Mouse (Mus musculus): Measurements from ENCODE around the gene Dock6. TPM values are rescaled to one million over a fixed set of nuclear protein-coding genes. Genes with fewer than 3 reads are reported as not detected.
"Not testable (repeated sequence)": the region's sequence is repeated elsewhere in the genome, so short reads cannot be mapped to it uniquely, and the experiment has no call there.

Gene Dock6
- polyA plus RNA-seq, 1 experiment, result 52.5 TPM

DNA sequence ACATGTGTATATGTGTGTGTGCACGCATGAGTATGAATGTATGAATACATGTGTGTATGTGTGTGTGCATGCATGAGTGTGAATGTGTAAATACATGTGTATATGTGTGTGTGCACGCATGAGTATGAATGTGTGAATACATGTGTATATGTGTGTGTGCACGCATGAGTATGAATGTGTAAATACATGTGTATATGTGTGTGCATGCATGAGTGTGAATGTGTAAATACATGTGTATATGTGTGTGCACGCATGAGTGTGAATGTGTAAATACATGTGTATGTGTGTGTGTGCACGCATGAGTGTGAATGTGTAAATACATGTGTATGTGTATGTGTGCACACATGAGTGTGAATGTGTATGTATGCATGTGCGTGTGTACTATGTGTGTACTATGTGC, 58.9 kb downstream of the Dock6 start:
- DNase-seq (ENCODE audit: low read depth, low spot score), result not testable (repeated sequence)
- 96% methylated on average over 6 of the region's 6 CpGs for WGBS

DNA sequence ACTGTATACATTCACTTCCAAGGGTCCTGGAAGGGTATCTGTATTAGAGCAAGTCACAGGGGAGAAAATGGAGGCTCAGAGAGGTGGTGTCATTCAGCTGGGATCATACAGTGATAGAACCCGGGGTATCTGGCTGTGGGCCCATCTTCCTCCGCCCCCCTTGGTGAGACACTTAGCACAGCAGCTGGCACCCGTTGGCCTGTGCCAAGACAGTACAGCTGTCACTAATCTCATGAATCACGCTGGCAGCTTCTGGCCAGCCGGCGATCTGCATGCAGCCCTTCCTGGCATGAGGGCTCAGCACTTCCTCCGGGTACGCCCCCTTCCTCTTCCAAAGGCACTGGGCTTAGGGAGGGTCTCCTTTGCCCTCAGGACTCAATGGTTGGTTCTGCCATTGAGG, 59.8 kb downstream of the Dock6 start:
- no peak for DNase-seq (ENCODE audit: low read depth, low spot score)
- 18% methylated on average over 8 of the region's 8 CpGs for WGBS

DNA sequence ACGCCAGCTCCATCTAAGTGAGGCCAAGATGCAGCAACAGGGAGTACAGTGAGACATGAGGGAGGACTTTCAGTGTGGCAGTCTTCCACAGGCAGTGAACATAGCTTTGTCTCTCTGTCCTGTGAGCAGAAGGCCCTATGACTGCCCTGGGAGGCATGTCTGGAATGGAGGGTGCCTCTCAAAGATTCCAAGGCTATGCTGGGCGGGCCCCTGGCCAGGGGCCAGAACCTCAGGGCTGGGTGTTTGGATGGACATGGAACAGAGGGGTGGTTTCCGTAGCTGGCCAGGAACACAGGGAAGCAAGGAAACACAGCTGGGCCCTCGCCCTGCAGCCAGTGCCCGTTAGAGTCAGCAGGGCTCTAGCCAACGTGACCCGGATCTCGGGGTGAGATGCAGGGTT, 60.6 kb downstream of the Dock6 start:
- no peak for DNase-seq (ENCODE audit: low read depth, low spot score)

DNA sequence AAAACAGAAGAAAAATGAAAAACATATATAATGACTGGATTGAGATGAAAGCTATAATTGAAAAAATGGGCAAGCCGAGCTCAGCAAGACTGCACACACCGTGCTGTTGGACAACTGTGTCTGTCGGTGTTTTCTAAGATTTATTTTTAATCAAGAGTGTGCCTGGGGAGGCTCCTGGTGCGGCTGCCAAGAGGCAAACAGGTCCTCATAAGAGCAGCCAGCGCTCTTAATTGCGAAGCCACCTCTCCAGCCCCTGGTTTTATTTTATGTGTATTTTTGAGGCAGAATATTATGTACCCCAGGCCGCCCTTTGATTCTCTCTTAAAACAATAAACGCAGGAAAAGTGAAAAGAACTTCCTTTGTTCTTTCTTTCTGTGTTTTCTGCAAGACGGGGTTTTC, 64.2 kb downstream of the Dock6 start:
- WGBS, result 75% methylated on average over 9 of the region's 9 CpGs

More for the DNA sequence above, 60.6 kb downstream of the Dock6 start:
- WGBS, result 18% methylated on average over 8 of the region's 8 CpGs

DNA sequence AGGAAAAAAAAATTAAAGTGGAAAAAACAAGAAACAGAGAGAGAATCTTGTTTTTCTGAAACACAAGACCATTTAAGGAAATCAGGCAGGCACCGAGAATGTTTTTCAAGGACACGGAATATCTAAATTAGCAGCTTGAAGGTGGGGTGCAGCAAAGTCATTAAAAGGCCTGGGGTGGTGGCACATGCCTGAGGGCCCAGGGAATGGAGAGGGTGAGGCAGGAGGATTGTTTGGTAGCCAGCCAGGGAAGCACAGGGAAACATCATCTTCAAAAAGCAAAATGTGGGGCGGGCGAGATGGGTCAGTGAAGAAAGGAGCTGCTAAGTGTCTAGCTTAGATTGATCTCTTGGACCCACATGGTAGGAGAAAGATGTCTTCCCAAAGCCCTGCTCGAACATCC, 64.8 kb downstream of the Dock6 start:
- WGBS, result 61% methylated on average over 5 of the region's 5 CpGs
- no peak for DNase-seq (ENCODE audit: low read depth, low spot score)

More for the DNA sequence above, 64.2 kb downstream of the Dock6 start:
- no peak for DNase-seq (ENCODE audit: low read depth, low spot score)

DNA sequence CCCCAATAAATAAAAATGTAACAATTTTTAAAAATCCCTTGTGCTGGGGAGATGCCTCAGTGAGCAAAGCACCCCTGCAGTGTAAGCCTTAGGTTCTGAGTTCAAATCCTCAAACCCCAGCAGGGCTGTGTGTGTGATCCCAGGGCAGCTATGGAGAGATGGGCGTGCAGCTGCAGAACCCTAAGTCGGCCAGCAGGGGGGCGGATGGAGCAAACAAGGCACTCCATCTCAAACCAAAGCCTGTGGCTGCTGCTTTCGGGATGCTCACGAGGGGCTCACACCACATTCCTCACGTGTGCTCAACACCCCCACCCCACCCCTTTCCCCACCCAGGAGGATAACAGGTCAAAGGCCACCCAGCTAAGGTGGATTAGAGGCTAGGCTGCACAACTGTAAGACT, 65.5 kb downstream of the Dock6 start:
- no peak for DNase-seq (ENCODE audit: low read depth, low spot score)
- 9% methylated on average over 6 of the region's 6 CpGs for WGBS

DNA sequence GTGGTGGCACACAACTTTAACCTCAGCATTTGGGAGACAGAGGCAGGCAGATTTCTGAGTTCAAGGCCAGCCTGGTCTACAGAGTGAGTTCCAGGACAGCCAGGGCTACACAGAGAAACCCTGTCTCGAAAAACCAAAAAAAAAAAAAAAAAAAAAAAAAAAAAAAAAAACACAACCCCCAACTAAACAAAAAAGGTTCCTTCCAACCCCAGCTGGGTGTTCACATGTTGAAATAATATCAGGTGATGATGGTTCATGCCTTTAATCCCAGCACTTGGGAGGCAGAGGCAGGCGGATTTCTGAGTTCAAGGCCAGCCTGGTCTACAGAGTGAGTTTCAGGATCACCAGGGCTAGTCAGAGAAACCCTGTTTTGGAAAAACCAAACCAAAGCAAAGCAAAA, 66.1 kb downstream of the Dock6 start:
- DNase-seq (ENCODE audit: low read depth, low spot score), result not testable (repeated sequence)
- 78% methylated on average over 2 of the region's 2 CpGs for WGBS

DNA sequence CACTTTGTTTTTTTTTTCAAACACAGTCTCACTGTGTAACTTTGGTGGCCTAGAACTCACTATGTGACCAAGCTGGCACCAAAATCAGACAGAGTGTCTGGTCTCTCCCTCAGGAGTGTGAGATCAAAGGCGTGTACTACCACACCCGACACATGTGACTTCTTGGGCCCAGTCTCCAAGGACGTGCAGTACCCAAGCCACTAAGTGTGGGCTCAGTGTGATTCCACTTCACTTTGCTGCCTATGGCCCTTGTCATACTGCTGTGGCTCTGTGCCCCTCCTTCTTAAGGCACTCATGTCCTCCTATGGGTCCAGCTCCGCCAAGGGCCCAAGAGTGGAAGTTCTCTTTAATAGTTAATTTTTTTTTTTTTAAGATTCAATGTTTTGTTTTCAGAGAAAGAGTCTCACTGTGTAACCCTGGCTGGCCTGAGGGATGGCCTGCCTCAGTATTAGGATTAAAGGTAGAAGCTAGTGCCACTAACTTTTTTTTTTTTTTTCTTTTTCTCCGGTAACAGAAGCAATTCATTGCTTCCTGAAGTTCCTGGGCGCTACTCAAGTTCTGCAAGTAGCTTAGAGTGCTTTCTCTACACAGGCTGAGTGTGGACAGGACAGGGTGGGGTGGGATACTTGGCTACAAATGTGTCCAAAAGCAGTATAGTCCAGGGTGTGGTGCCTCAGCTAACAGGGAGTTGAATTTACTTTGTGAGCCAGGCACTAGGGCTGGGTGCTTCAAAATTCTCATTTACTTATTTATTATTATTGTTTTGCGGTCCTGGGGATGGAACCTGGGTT, 67.7 kb downstream of the Dock6 start:
- 27% methylated on average over 7 of the region's 7 CpGs for WGBS
- DNase-seq (ENCODE audit: low read depth, low spot score), result no peak

DNA sequence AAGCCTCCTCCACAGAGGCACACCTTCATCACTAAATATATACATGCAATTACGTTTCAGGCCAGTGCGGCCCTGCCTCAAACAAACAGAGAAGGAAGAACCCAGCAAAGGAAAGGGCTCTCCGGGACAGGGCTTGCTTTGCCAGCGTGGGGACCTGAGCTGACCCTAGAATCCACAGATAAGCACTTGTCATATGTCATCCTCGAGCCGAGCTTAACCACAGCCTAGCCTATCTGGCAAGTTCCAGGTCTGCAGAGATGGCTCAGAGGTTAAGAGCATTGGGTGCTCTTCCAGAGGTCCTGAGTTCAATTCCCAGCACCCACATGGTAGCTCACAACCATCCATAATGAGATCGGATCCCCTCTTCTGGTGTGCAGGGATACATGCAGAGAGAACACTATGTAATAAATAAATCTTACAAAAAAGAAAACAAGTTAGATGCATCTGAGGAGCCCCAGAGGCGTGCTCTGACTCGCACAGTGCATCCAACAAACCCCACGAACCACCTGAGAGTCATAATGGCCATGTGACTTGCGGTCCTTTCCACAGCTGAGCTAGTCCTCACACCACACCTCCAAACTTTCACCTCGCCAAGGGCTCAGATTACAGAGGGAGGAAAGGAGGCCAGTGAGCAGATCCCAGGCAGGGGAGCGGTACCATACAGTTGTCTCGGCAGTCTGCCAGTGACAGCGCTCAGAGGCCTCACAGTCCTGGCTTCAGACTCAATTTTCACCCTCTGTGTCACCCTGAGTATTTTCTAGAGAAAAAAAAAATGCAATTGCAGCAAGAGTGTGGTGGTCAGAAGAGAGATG, 70.6 kb downstream of the Dock6 start:
- WGBS, result 66% methylated on average over 15 of the region's 15 CpGs
- DNase-seq (ENCODE audit: low read depth, low spot score), result no peak

DNA sequence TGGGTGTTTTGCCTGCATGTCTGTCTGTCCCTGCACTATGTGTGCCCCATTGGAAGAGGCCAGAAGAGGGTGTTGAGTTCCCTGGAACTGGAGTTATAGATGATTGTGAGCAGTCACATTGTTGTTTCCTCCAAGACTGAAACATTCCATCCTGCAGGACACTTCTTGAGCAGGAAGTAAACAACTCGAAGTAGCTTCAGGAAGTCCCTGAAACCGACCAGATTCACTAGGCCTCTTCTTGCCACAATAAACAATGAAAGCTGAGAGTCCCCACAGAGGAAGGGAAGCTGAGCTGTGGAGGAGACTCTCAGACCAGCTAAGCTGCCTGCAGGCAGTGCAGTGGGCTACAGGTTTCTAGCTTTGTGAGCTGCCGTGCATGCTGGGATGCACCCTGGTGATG, 74.7 kb downstream of the Dock6 start:
- WGBS, result 88% methylated on average over 3 of the region's 3 CpGs
- no peak for DNase-seq (ENCODE audit: low read depth, low spot score)

DNA sequence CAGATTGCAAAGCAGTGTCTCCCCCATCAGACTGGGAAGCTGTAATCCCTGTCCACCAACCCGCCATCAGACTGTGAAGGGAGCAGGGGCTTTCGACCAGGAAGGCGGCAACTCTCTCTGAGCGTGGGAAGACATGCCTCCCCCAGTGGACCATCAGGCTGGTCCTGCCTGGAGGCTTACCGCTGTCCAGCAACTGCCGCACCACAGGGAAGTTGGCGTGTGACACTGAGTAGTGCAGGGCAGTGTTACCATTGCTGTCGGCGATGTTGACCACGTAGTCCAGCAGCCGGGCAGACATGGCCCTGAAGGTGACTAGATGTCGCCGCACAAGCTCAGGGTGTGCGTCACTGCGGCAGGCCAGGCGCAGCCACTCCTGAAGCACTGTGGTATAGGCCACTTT, 78.1 kb downstream of the Dock6 start:
- no peak for DNase-seq (ENCODE audit: low read depth, low spot score)
- WGBS, result 93% methylated on average over 16 of the region's 16 CpGs

DNA sequence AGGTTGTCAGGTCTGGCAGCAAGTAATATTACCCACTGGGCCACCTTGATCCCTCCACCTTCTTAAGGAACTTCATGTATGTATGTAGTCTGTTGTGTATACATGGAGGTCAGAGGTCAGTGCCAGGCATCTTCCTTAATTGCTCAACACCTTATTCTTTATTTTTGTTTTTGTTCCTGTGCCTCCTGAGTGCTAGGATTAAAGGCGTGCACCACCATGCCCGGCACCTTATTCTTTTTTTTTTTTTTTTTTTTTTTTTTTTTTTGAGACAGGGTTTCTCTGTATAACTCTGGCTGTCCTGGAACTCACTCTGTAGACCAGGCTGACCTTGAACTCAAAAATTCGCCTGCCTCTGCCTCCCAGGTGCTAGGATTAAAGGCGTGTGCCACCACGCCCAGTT, 79.0 kb downstream of the Dock6 start:
- DNase-seq (ENCODE audit: low read depth, low spot score), result not testable (repeated sequence)
- 77% methylated on average over 5 of the region's 5 CpGs for WGBS

DNA sequence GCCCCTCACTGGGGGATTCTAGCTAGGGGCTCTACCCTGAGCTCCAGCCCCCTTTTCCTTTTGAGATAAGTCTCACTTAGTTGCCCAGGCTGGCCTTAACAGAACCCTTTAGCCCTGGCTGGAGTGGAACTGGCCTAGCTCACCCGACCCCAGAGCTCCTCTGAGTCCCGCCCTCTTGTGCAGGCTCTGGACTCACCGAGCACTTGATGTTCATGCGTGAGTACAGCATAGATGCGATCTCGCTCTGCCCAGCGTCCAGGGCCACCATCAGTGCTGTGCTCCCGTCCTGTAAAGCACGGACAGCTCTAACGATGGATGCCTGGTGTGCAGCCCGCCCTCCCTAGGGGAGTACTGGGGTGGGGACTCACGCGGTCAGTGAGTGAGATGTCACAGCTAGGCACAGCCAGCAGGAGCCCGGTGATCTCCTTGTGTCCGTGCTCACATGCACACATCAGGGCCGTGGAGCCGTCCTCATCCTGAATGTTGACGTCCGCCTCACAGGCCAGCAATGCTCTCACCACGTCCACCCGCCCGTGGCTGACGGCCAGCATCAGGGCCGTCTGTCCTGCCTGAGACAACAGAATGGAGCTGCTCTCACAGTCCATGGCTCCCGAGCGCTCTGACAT, 82.8 kb downstream of the Dock6 start:
- no peak for DNase-seq (ENCODE audit: low read depth, low spot score)
- WGBS, result 81% methylated on average over 26 of the region's 26 CpGs

DNA sequence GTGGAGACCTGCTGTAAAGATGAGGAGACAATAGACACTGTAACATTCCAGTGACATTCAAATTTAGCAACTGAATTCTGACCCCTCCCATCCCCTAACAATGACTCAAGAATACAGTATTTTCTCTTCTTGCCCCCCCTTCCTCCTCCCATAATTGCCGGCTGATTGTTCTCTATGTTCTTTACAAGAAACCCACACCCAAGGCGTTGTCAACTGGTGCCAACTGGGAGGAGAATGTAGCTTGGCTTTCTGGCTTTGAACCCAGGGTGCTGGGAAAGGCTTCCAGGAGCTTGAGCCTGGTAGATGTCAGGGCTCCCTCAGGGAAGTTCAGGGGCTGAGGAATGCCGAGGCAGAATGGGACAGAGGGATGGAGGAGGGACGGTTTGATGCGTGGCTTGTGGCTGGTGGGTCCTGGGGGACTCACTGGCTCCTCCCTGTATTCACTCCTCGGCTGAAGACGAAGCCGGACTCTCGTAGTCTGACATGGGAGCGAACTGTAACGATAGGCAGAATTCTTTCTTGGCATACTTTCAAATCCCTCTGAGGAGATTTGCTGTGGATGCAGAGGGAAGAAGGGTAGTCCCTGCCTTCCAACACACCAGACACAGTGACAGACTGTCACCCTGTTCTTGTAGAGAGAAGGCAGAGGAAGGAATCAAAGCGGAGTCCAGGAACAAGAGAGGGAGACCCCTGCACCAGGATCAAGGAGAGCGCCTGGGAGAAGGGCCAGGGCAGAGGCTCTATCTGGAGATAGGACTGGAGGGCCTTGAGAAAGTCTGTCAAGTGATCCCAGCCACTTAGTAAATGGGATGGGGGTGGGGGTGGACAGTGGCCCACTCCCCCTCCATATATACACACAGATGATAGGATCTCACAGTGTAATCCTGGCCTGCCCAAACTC, 83.7 kb downstream of the Dock6 start:
- 40% methylated on average over 13 of the region's 13 CpGs for WGBS
- DNase-seq (ENCODE audit: low read depth, low spot score), result no peak

DNA sequence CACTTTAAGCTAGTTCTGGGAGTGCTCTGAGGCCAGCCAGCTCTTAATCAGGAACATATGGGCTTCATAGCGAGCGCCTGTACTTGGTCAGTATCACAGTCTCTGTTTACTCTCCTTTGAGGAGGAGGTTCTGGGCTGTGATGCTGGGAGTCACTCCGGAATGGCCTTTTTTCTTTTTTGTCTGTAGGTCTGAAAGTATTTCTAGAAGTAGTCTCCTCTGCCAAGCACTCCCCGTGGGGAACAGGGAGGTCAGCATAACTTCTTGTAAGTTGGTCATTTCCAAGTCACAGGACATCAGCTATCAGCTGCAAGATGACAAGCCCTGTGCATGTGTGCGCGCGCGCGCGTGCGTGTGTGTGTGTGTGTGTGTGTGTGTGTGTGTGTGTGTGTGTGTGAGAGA, 84.5 kb downstream of the Dock6 start:
- WGBS, result 54% methylated on average over 11 of the region's 11 CpGs
- DNase-seq (ENCODE audit: low read depth, low spot score), result no peak

DNA sequence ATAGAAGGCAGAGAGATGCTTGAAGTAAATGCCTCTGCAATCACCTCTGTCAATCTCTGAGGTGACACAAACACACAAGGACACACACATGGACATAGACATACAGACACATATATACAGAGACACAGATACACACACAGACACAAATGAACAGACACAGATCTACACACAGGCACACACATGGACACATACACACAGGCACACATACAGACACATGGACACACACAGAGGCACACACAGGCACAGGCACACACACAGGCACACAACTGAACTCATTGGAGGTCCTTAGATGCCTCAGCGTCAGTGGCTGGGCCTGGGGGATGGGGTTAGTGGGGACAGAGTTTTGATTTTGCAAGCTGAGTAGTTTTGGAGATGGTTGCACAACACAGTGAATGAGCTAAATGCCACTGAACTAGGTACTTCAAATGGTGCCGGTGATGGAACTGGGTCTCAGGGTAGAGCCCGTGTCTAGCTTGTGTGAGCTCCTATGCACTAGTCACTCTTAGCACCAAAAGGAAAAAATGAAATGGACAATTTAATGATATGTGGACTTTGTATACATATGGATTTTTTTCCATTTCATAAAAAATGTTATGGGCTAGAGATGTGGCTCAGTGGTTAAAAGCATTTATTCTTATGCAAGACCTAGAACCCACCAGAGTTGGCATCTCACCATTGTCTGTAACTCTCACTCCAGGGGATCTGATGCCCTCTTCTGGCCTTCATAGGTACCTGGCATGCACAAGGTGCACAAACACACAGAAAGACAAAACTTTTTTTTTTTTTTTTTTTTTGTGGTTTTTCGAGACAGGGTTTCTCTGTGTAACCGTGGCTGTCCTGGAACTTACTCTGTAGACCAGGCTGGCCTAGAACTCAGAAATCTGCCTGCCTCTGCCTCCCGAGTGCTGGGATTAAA, 88.1 kb downstream of the Dock6 start:
- no peak for DNase-seq (ENCODE audit: low read depth, low spot score)
- WGBS, result 92% methylated on average over 6 of the region's 6 CpGs

DNA sequence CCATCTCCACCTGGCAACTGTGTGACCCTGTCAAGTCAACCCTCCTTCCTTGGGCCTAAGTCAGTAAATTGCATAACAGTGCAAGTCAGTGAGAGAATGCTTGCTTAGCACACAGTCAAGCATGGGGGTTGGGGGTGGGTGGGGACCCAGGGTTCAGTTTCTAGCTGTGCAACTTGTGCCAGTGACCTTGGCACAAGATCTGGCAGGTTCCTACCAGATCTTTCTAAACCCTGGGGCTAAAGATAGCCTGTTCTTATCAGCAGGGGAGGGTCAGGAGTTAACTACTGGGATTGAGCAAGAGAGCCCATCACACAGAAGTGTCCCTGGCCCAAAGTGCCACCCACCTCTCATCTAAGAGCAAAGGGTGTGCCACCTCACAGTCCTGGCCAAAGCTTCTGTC, 90.3 kb downstream of the Dock6 start:
- no peak for DNase-seq (ENCODE audit: low read depth, low spot score)

DNA sequence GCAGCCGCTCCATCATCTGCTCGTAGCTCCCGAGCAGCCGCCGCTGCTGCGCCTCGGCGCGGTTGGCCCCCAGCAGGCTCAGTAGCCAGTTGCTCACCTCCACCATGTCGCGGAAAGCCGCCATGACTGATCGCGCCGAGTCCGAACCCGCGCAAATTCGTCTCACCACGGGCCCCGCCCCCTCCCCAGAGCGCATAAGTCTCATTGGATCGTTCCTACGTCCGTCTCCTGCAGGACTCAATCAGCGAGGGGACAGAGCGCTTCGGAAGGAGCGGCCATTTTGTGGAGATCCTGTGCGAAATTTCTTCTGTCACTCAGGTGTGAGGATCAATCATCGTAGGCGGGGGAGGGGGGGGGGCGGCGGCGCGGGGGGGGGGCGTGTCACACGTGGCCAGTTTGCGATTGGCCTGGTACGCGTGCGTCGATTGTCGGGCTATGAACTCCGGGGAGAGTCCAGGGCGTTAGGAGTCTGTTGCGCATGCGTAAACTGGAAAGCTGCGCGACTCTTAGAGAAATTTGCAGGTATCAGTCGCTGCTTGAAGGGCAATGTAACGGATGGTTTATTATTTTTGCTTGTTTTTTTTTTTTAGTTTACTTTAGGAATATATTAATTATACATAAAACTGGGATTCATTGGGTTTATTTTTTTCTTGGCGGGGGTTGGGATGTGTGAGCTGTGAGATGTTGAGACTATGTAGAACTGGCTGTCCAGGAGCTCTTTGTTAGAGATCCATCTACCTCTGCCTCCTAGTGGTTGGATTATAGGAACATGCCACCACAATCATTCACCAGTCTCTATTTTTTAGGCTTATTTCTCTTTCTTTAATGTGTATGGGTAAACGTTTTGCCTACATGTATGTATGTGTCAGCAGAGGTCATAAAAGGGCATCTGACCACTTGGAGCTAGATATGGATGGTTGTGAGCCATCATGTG, 92.0 kb downstream of the Dock6 start, which contains the start of gene Spc24:
Gene Spc24 (minus strand): TSS at position 149 of the 934 bp plus-strand sequence.
- peak; percentile 90 for DNase-seq (ENCODE audit: low read depth, low spot score)
- 1% methylated on average over 54 of the region's 54 CpGs for WGBS
